Mouse (Mus musculus): ENCODE measurements around the gene Chtop. TPM values are rescaled to one million over a fixed set of nuclear protein-coding genes. Genes with fewer than 3 reads are reported as not detected.
A peak's percentile ranks its signal among the peaks of the same experiment; 100 is the strongest.

Gene Chtop
- 100 to 1,000 TPM; 137 to 138 TPM for total RNA-seq (2021)
- long read RNA-seq, experiment 1, transcript Chtop-202 (6 exons, 2,012 nt) = major isoform, 28 of 62 reads
- long read RNA-seq, experiment 1, partial matches to known transcripts = 4 of 62 reads
- long read RNA-seq, experiment 1, other reads (novel, unspliced or antisense) = 20 of 62 reads
- long read RNA-seq, experiment 2, transcript Chtop-201 (5 exons, 3,257 nt) = minor isoform, 9 of 123 reads
- long read RNA-seq, experiment 2, transcript Chtop-207 (5 exons, 1,321 nt) = minor isoform, 8 of 123 reads
- long read RNA-seq, experiment 2, transcript Chtop-202 (6 exons, 2,012 nt) = major isoform, 50 of 123 reads
- long read RNA-seq, experiment 2, transcript Chtop-203 (5 exons, 1,842 nt) = minor isoform, 8 of 123 reads
- long read RNA-seq, experiment 2, partial matches to known transcripts = 9 of 123 reads
- long read RNA-seq, experiment 2, other reads (novel, unspliced or antisense) = 36 of 123 reads

DNA sequence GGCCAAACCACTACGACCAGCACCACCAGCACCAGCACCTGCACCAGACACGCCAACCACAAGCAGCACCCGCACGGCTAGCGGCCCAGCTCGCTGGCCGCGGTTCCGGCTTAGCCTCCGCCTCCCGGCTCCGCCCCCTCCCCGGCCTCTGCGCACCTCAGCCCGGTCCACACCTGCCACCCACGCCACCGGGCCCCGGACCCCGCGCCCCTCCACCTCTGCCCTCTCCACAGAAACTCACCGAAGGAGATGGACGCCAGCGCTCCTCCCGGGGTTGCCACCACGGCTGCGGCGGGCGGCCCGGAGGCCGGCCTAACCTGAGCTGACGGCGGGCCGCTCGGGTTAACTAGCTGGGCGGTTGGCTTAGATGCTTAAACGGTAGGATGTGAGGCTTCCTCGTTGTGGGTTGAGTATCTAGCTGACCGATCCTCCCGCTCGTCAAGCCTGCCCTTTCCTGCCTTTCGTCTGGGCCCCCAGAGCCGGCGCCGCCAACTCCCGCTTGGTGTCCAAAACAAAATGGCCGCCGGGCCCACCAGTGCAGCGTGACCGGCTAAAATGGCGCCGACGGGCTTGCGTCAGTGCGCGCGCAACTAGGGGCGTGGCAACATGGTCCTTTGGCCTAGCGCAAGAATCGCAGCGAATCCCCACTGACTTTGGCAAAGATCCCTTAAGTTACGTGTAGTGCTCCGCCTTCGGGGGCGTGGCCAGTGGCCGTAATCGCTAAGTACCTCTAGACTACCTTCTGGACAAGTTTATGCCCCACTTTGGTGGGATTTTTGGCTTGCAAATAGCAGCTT, at the start of gene Chtop:
Chtop (minus strand) TSS at position 549 of the 797 bp plus-strand sequence.
- peak; percentile 97 to 99 for DNase-seq (ENCODE audit: low spot score in 2 of 2)

- DNase-seq (ENCODE audit: low spot score in 2 of 2) = no peak
These were observed 46.7 kb upstream of the Chtop start for GRCm38 (mm10) chr3:90555954-90556353.

DNA sequence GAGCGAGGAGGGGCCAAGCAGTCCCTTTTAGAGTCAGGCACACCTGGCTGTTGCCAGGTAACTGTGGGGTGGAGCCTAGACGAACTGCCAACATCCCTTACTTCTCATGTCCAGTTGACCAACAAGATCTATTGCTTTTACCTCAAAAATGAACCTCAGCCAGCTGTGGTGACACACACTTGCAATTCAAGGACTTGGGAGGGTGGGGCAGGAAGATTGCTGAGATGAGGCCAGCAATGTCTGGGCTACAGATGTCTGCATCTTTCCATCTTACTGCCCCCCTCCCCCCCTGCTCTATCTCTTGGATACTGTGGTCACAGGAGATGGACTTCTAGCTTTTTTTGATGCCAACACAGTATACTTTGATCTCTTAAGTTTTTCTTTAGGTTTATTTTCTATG, 42.9 kb upstream of the Chtop start:
- DNase-seq (ENCODE audit: low spot score in 2 of 2) = no peak

- DNase-seq (ENCODE audit: low spot score in 2 of 2) = no peak
These were observed 41.1 kb upstream of the Chtop start for GRCm38 (mm10) chr3:90550421-90550790.

- DNase-seq (ENCODE audit: low spot score in 2 of 2) = no peak
These were observed 40.5 kb upstream of the Chtop start for GRCm38 (mm10) chr3:90549676-90550420.

- DNase-seq (ENCODE audit: low spot score in 2 of 2) = no peak
These were observed 31.6 kb upstream of the Chtop start for GRCm38 (mm10) chr3:90540904-90541303.

GRCm38 (mm10) chr3:90537905-90538296, 28.6 kb upstream of the Chtop start:
- DNase-seq (ENCODE audit: low spot score in 2 of 2) = no peak

DNA sequence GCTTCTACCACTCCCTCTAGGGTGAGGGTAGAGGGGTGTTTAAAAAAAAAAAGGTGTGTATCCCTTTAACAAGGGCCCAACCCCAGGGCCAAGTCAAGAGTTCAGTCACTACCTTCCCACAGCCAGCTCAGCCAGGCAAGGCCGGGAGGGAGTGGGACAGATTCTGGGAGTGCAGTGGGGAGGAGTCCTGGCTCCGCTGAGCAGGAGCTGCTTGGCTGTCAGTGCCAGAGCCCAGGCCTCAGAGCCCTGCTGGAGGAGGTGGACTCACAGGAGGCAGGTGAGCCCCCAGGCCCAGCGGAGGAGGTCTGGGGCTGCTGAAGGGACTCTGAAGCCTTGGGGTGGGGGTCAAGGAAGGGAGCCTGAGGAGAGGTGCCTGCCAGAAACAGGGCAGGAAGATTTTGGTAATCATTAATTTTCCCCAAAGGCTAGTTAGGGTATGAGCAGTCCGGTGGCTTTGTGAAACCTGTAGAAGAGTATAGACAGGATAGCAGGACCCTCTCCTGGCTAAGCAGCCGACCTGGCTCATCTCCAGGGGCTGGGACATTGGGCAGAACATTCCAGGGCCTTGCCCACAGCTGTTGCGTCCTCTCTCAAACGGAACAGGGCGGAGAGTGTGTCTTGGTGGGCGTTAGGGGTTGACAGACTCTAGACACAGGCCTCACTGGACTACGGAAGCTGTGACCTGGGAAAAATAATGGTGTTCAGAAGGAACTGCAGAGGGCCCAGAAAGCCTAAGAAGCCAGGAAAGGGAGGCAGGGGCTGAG, 28.0 kb upstream of the Chtop start, which contains the start of gene S100a16:
S100a16 (plus strand) TSS at position 114 of the 764 bp plus-strand sequence.
- DNase-seq (ENCODE audit: low spot score in 2 of 2) = peak; percentile 37 to 40

- no peak for DNase-seq (ENCODE audit: low spot score in 2 of 2)
These were observed 26.1 kb upstream of the Chtop start for GRCm38 (mm10) chr3:90535446-90535845.

DNA sequence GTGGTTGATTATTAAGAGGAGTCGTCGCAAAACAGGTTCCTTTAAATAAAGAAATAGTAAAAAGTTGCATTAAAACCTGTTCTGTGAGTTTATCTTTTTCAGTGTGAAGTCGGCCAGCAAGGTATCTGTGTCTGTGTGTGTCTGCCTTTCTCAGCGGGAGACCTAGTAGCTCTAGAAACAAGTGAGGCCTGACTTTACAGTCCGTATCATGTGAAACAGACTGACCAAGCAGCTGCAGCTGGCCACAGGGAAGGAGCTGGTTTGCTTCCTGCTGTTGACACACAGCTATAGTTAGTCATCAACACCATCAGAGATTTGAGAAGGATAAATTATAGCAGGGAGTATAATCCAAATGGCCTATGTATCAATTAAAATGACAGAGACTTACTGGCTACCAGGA, 22.4 kb upstream of the Chtop start:
- no peak for DNase-seq (ENCODE audit: low spot score in 2 of 2)

DNA sequence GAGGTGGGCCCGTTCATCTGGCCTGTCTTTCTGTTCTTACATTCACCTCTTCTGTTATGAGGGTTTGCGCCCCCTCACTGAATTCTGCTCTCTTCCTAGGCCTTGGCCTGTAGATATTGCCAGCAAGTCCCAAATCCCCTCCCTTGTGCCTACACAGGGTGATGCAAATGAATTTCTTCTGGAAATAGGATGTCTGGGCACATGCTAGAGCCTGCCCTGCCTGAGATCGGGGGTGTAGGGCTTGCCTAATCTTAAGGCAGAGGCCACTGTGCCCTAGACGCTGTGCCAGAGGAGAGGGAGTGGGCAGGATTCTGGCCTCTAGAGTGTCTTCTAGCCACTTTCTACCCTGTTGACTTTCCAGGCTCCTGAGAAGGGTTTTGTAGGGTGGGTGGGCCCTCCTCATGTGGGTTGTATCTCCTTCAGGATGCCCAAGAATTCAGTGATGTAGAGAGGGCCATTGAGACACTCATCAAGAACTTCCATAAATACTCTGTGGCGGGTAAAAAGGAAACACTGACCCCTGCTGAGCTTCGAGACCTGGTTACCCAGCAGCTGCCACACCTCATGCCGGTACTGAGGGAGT, 18.1 kb upstream of the Chtop start:
- no peak for DNase-seq (ENCODE audit: low spot score in 2 of 2)

GRCm38 (mm10) chr3:90526580-90526979, 17.3 kb upstream of the Chtop start, which contains the start of gene S100a14:
Gene S100a14, plus strand, starts transcription at chr3:90526856.
- no peak for DNase-seq (ENCODE audit: low spot score in 2 of 2)

- DNase-seq (ENCODE audit: low spot score in 2 of 2) = no peak
These were observed 16.8 kb upstream of the Chtop start for GRCm38 (mm10) chr3:90526076-90526475.

DNA sequence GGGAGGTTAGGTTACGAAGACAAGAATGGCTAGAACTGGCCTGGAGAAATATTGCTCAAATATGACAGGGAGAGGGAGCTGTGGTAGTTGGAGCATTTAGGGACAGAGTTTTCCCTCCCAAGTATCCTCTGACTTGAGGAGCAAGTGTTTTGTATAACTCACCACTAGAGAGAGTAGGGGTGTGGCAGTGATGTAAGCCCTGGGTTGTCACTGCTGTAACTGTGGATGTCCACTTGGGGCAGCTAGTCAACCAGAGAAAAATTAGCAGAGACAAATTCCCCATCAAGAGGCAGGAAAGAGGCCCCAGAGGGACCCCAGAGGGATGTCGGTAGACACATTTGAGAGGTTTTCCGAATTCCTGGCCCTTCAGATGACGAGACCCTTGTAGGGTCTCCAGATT, 16.1 kb upstream of the Chtop start:
- no peak for DNase-seq (ENCODE audit: low spot score in 2 of 2)

DNA sequence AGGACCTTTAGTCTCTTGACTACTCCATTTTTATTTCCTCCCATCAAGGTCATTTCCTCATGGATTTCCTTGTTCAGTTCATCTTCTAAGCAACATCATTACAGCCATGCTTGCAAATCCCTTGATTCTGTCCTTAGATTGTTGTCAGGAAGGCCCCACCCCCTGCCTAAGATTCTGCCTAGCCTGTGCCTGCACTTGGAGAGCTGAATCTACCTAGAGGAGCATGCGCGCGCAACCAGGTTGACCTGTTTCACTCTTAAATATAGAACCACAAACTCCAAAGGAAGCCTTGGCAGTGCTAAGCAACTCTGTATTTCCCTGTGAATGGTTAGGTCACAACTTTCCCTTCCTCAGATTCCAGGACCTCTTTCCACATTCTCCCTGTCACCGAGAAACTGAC, 8.4 kb upstream of the Chtop start:
- DNase-seq (ENCODE audit: low spot score in 2 of 2) = no peak

DNA sequence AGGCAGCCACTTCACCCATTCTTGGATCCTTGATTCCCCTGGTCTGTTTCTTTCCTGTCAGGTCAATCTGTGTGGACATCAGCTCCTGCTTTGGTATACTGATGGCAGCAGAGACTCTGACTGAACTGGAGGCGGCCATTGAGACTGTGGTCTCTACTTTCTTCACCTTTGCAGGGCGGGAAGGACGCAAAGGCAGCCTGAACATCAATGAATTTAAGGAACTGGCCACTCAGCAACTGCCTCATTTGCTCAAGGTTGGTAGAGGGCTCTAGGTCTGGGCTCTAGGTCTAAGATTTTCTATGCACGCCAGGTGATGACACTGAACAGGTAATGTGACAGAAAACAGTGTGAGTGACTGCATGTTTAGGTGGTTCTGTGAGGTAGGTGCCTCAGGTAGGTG, 6.5 kb upstream of the Chtop start:
- no peak for DNase-seq (ENCODE audit: low spot score in 2 of 2)

- DNase-seq (ENCODE audit: low spot score in 2 of 2) = no peak
These were observed 5.9 kb upstream of the Chtop start for GRCm38 (mm10) chr3:90515242-90515641.

DNA sequence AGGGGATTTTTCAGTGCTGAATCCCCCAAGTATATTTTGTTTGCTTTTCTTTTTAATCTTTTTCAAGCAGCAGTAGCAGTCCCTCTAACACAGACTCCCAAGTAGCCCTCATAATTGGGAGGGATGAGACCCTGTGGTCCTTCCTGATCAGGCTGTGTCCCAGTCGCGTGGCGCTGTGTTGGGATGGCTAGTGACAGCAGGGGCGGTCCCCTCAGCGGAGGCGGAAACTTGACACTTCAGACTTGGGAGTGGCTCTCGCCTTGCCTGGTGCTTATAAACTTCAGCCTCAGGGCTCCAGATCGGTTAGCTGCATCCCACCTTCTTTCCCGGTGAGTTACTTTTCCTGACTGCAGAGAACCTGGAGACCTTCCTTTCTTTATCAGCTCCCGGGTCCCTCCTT, 5.4 kb upstream of the Chtop start:
- peak in 1 of 2 experiments; percentile 44 for DNase-seq (ENCODE audit: low spot score in 2 of 2)

DNA sequence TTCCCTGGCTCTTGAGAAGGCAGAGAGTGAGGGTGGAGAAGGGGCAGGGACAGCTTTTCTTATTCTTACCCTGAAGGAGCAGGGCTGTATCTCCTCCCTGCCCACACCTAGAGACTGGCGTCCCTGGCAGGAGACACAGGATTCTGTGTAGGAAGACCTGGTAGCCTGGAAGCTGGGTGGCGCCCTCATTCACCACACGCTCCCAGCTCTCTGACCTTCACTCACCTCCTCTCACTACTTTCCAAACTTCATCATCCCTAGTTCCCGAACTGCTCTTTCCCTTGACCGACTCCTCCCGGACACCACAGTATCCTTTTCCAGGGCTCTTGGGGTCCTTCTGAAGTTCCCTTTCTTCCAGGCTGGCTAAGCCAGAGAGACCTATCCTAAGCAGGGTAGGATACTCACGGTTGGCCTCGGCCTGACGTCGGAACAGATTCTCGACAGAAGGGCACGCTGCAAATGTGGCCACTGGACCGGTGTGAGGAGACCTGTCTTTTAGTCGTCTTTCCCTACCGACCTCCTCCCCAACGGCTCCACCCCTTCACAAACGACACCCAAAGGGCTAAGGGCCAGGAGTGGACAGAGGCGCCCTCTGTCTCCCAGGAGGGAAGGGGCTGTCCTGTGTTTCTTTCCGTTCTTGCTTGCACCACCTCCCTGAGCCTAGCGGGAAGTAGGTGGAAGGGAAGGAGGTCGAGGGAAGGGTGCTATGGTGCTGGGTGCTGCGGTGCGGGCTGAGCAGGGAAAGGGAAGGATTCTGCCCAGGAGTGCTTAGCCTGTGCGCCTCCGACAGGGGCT, 4.7 kb upstream of the Chtop start, which contains the start of the genes S100a1 and S100a13:
S100a1 (minus strand) TSS at position 597 of the 795 bp plus-strand sequence.
S100a13 (plus strand) TSS at position 640 of the 795 bp plus-strand sequence.
- peak in 1 of 2 experiments; percentile 46 for DNase-seq (ENCODE audit: low spot score in 2 of 2)

Measured in adrenal gland, postnatal 4 days (tissue).